Mouse (Mus musculus) hindbrain, embryonic 12.5 days (tissue): ENCODE data around the gene Wipi1. TPM values are rescaled to one million over a fixed set of nuclear protein-coding genes. Genes with fewer than 3 reads are reported as not detected.

ENCODE experiments used
- ATAC-seq: fragments of 200-750 bp; cut with Nextera tagmentation; 2 replicates; pipeline ENCODE4 v1.8.0; 2017; ENCODE audit warnings: moderate TSS enrichment; ENCODE audit not compliant: low FRiP score
- H3K27ac ChIP-seq: fragments of 300-500 bp; sonication (generic); 2 replicates; pipeline ENCODE4 v1.5.1; 2016; ENCODE audit warnings: mild to moderate bottlenecking
- H3K27me3 ChIP-seq: fragments of 300-500 bp; sonication (generic); 2 replicates; pipeline ENCODE4 v1.6.1; 2016; ENCODE audit warnings: mild to moderate bottlenecking
- H3K36me3 ChIP-seq: fragments of 300-500 bp; sonication (generic); 2 replicates; pipeline ENCODE4 v1.6.1; 2016; ENCODE audit warnings: mild to moderate bottlenecking
- H3K4me1 ChIP-seq: fragments of 300-500 bp; sonication (generic); 2 replicates; pipeline ENCODE4 v1.6.1; 2016
- H3K4me2 ChIP-seq: fragments of 300-500 bp; sonication (generic); replicated peaks from 2 replicates; pipeline ENCODE4 v1.6.1; 2016; ENCODE audit warnings: mild to moderate bottlenecking
- H3K4me3 ChIP-seq: fragments of 300-500 bp; sonication (generic); 2 replicates; pipeline ENCODE4 v1.5.1; 2016; ENCODE audit warnings: mild to moderate bottlenecking
- H3K9ac ChIP-seq: fragments of 300-500 bp; sonication (generic); 2 replicates; pipeline ENCODE4 v1.6.1; 2016; ENCODE audit warnings: mild to moderate bottlenecking, moderate library complexity
- H3K9me3 ChIP-seq: fragments of 300-500 bp; sonication (generic); replicated peaks from 2 replicates; pipeline ENCODE4 v1.6.1; 2016; ENCODE audit warnings: mild to moderate bottlenecking
- WGBS: fragments of 180-500 bp; shearing (Covaris S2); methylation state at CpG from one replicate; pipeline ENCODE4 v1.1.7; 2016; 5-methylcytosine and 5-hydroxymethylcytosine counted together
- polyA plus RNA-seq: library from polyadenylated mRNA; unstranded; fragments of >200 nt; fragmentation: Nextera tagmentation; extraction: Ambion mirVana; gene quantifications from 2 replicates; pipeline ENCODE4 v1.2.1, GENCODE M21; 2016

Wipi1 gene
- polyA plus RNA-seq, 1 experiment from 2014 or later: 25.1 TPM

DNA sequence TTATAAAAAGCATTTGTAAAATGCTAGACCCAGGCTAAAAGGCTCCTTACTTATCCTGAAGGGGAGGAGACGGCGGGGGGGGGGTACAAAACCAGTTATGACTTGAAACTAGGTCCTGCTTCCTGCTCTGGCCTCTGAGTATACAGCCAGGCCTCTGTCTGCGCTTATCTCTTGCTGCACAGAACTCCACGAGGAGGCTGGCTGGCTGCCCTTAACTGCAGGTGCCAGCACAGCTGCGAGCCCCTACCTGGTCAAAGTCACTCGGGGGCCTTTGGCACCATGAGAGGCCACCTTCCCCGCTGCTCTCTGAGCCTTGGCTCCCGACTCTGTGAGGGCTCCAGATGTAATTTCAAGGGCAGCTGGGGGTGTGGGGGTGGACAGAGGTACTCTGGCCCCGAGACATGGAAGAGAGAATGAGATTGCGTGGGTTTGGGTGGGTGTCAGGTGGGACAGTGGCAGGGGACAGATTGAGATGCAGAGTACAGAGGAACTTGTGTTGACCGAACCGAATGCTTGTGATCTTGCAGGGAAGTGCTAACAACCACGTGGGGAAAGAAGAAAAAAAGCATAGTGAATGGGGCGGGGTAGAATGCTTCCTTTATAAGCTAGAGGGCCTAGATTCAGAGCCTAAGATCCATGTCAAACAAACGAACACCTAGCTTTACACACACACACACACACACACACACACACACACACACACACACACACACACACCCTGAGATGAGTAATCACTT is 24.0 kb downstream of the Wipi1 start:
- H3K36me3 ChIP-seq: no peaks in the 10 kb centered on the region
- no peak for ATAC-seq
- no peak overlapping the region for H3K27ac ChIP-seq
- peaks cover 2% of the 10 kb centered on the region; the same call in 1 of the 2 replicates for H3K4me1 ChIP-seq
- 69% methylated on average over 14 of the region's 15 CpGs for WGBS
- H3K4me2 ChIP-seq: no peak overlapping the region
- H3K4me3 ChIP-seq: no peak overlapping the region
- H3K27me3 ChIP-seq: no peaks in the 10 kb centered on the region
- no peaks in the 10 kb centered on the region for H3K9me3 ChIP-seq
- H3K9ac ChIP-seq: no peak overlapping the region

DNA sequence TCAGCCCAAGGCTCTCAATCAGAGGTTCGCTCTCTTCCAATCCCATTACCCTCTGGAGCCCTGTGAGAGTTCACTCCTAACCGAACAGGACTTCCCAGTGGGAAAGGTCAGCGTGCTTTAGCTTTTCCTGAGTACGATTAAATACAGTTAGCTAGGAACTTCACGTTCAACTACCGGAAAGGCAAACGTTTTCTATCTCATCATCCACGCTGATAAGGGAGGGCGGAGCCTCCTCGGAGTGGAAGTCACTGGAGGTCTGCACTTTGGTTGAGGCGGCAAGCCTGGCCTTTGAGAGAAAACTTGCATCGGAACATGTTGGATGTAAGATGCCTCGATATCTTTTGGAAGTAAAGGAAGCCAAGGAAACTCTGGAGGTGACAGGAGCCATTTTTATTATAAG is 24.7 kb downstream of the Wipi1 start:
- no peak overlapping the region for H3K27ac ChIP-seq
- ATAC-seq: no peak
- no peaks in the 10 kb centered on the region for H3K9me3 ChIP-seq
- WGBS: 69% methylated on average over 13 of the region's 13 CpGs
- H3K36me3 ChIP-seq: no peaks in the 10 kb centered on the region
- H3K27me3 ChIP-seq: no peaks in the 10 kb centered on the region
- H3K4me2 ChIP-seq: no peak overlapping the region
- H3K4me1 ChIP-seq: peaks cover 5% of the 10 kb centered on the region; the same call in 1 of the 2 replicates
- no peak overlapping the region for H3K9ac ChIP-seq
- no peak overlapping the region for H3K4me3 ChIP-seq

DNA sequence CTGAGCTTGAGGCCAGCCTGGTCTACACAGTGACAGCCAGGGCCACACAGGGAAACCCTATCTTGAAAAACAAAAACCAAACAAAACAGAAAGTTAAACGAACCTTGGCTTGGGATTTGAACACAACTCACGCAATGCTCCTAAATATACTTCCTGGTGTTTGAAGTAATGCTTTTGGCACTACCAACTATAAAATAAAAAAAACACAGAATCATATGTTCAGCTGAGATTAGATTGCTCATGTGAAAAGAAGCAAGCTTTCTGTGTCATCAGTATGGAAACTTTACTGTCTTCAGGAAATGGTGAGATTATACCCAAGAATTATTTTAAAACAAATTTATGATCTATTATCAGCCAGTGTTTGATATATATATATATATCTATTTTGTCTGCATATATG is 25.3 kb downstream of the Wipi1 start:
- peaks cover 5% of the 10 kb centered on the region; the same call in 1 of the 2 replicates for H3K4me1 ChIP-seq
- no peak overlapping the region for H3K27ac ChIP-seq
- WGBS: 92% methylated on average over 2 of the region's 2 CpGs
- H3K4me2 ChIP-seq: no peak overlapping the region
- no peaks in the 10 kb centered on the region for H3K9me3 ChIP-seq
- H3K4me3 ChIP-seq: no peak overlapping the region
- ATAC-seq: no peak
- no peak overlapping the region for H3K9ac ChIP-seq
- H3K36me3 ChIP-seq: no peaks in the 10 kb centered on the region
- no peaks in the 10 kb centered on the region for H3K27me3 ChIP-seq

DNA sequence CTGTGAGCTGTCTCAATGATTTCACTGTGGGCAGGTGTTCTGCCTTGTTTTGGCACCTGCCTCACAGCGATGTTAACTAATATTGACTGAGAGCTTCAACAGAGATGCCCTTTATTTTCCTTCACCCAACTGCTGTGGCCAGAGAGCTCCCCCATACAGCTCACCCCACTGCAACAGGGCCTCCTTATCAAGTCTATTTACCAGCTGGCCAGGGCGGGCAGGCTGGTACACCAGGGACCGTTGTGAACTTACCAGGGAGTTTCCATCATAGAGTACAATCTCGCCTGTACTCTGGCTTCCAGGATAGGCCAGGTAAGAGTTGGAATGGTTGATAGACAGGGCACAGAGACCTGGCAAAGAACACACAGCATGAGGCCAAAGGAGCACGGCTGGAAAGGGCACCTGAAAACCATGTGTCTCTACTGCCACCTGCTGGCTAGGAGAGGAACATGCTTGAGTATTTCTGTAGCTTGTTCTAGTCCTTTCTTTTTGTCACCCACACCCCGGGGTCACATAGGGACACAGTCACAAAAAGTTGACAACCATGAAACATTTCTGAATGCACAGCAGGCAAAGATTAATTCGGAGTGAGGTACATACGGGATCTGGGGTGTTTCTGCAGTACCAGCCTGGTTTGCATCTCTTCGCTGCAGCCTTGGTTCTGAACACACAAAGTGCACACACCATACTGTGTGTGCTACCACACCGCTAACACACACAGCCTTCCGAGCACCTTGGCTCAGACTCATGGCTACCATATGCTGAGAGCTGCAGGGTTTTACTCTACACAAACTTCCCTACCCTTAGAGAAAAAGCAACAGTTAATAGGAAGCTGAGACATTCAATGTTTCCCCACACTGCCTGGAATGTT is 26.7 kb downstream of the Wipi1 start:
- no peak; the same call in 1 of the 2 replicates for ATAC-seq
- H3K9ac ChIP-seq: no peak overlapping the region
- H3K9me3 ChIP-seq: no peaks in the 10 kb centered on the region
- no peaks in the 10 kb centered on the region for H3K36me3 ChIP-seq
- H3K27me3 ChIP-seq: no peaks in the 10 kb centered on the region
- H3K4me1 ChIP-seq: peaks cover 5% of the 10 kb centered on the region; the same call in 1 of the 2 replicates
- H3K27ac ChIP-seq: no peak overlapping the region
- 46% methylated on average over 11 of the region's 11 CpGs for WGBS
- no peak overlapping the region for H3K4me3 ChIP-seq
- no peak overlapping the region for H3K4me2 ChIP-seq

DNA sequence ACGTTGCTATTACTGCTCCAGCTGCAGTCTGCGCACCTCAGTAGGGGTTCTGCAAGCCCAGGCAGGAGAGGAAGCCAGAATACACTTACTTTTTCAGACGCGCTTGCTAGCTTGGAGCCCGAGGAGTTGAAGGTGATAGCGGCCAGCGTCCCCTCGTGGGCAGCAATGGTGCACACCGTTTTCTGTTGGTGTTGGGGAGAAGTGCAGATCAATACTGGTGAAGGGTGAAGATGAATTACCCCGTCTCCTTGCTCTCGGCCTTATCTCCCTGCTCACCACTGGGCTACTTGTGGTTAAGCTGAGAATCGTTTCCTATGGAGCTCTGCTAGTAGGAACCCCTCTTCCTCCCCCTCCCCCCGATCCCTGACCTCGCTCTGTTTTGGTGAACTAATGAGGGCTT is 27.8 kb downstream of the Wipi1 start:
- Histone ChIP-seq H3K4me3 (no peak overlapping the region), H3K4me2 (no peak overlapping the region), H3K27me3 (no peaks in the 10 kb centered on the region), H3K27ac (no peak overlapping the region), H3K9ac (no peak overlapping the region), H3K9me3 (no peaks in the 10 kb centered on the region), H3K36me3 (no peaks in the 10 kb centered on the region), H3K4me1 (peaks cover 5% of the 10 kb centered on the region; the same call in 1 of the 2 replicates)
- ATAC-seq: no peak
- 72% methylated on average over 14 of the region's 14 CpGs for WGBS

DNA sequence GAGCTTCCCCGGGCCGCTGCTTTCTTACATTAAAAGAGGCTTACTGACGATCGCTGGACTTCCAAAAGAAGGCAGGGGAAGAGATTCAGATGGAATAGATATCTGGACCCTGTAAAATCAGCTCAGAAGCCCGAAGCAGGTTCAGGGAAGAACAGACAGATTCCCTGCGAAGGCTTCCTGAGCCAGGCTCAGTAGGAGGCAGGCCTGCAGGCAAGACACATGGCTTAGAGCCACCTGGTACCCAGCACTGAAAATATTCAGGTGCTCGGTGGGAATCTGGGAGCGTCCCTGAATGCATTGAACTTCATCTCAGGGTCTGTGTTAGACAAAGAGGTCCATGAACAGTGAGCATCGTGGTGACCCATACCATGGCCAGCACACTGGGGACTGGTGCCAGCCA is 31.8 kb downstream of the Wipi1 start:
- no peak overlapping the region for H3K27ac ChIP-seq
- H3K9ac ChIP-seq: no peak overlapping the region
- no peak overlapping the region for H3K4me2 ChIP-seq
- peaks cover 5% of the 10 kb centered on the region; the same call in 1 of the 2 replicates for H3K4me1 ChIP-seq
- no peak for ATAC-seq
- 88% methylated on average over 9 of the region's 9 CpGs for WGBS
- no peaks in the 10 kb centered on the region for H3K36me3 ChIP-seq
- no peak overlapping the region for H3K4me3 ChIP-seq
- H3K27me3 ChIP-seq: no peaks in the 10 kb centered on the region
- no peaks in the 10 kb centered on the region for H3K9me3 ChIP-seq

DNA sequence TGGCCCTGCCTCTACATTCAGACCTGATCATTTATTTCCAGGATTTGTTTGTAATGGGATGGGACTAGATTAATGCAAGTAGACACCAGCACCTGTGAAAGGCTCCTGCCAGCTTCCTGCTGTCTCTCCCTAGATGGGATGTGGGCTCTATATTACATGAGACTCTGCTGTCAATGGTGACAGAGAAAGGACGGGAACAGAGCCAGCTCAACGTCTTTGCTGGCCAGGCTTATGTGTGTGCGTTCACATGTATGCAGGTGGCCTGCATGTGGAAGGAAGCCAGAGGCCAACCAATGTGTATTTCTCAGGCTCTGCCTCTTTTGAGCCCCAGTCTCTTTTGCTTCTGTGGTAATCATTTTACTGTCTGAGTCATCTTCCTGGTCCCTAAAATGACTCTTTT is 33.2 kb downstream of the Wipi1 start:
- no peak overlapping the region for H3K4me2 ChIP-seq
- H3K27me3 ChIP-seq: no peaks in the 10 kb centered on the region
- H3K9me3 ChIP-seq: no peaks in the 10 kb centered on the region
- no peak for ATAC-seq
- no peaks in the 10 kb centered on the region for H3K36me3 ChIP-seq
- WGBS: 85% methylated on average over 3 of the region's 3 CpGs
- no peak overlapping the region for H3K4me3 ChIP-seq
- no peak overlapping the region for H3K9ac ChIP-seq
- H3K4me1 ChIP-seq: peaks cover 5% of the 10 kb centered on the region; the same call in 1 of the 2 replicates
- H3K27ac ChIP-seq: no peak overlapping the region

DNA sequence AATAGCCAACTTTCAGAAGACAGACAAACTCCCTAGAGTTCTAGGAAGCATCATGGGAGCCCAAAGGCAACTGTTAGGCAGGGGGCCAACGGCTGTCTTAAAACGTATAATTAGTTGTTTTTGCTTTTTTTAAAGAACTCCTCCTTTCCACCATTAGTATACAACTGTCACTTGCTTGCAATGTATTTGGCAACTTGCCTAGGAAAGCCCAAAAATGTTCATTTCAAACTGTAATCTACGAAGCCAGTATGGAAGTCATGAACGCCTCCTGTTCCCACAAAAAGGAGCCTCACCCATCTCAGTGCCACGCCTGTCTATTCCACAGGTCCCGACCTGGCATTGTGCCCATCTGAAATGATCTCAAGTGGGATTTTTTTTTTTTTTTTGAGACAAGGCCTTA is 35.9 kb downstream of the Wipi1 start:
- Histone ChIP-seq H3K4me2 (no peak overlapping the region), H3K27ac (no peak overlapping the region), H3K9me3 (no peaks in the 10 kb centered on the region), H3K36me3 (no peaks in the 10 kb centered on the region), H3K9ac (no peak overlapping the region), H3K27me3 (no peaks in the 10 kb centered on the region), H3K4me1 (no peaks in the 10 kb centered on the region), H3K4me3 (no peak overlapping the region)
- WGBS: 90% methylated on average over 6 of the region's 6 CpGs
- no peak for ATAC-seq

DNA sequence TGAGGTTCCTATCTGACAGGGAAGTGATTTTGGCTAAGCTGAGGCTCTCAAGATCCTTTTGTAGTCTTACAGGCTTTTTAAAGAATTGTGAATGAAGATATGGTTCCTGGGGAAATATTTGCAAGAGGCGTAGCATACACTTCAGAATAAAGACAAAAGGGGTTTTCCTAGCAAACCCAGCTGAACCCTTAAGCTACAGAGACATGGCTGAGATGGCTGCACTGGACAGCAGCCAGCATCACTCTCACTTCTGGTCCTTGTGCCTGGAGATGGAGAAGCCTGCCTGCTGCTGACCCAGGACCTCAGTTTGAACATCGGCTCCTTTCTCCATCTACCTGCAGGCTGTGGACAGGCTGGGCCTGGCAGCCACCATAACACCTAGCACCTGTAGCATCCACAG is 37.2 kb downstream of the Wipi1 start:
- no peaks in the 10 kb centered on the region for H3K36me3 ChIP-seq
- H3K9ac ChIP-seq: no peak overlapping the region
- no peak for ATAC-seq
- no peak overlapping the region for H3K4me2 ChIP-seq
- H3K27ac ChIP-seq: no peak overlapping the region
- no peaks in the 10 kb centered on the region for H3K9me3 ChIP-seq
- H3K27me3 ChIP-seq: no peaks in the 10 kb centered on the region
- no peak overlapping the region for H3K4me3 ChIP-seq
- no peaks in the 10 kb centered on the region for H3K4me1 ChIP-seq
- WGBS: 94% methylated on average over 2 of the region's 2 CpGs

DNA sequence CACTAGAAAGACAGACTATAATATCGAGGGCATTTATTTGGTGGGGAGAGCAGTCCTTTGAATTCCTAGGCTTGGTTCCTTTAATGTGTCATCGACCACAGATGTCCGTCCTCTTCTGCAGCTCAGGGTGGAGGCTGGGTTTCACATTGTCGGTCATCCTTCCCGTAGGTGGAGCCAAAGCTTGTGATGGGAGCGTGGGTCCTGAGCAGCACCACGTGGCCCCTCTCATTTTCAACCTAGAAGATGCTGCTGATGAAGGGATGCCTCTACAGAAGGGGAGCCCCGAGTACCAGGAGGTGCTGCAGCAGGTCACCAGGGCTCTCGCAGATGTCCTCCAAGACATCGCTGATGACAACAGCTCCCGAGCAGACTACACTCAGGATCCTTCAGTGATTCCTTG is 39.7 kb downstream of the Wipi1 start:
- no peaks in the 10 kb centered on the region for H3K4me1 ChIP-seq
- no peaks in the 10 kb centered on the region for H3K9me3 ChIP-seq
- no peak overlapping the region for H3K9ac ChIP-seq
- no peaks in the 10 kb centered on the region for H3K36me3 ChIP-seq
- no peak overlapping the region for H3K27ac ChIP-seq
- no peak overlapping the region for H3K4me2 ChIP-seq
- no peak overlapping the region for H3K4me3 ChIP-seq
- ATAC-seq: no peak
- 85% methylated on average over 11 of the region's 11 CpGs for WGBS
- no peaks in the 10 kb centered on the region for H3K27me3 ChIP-seq

DNA sequence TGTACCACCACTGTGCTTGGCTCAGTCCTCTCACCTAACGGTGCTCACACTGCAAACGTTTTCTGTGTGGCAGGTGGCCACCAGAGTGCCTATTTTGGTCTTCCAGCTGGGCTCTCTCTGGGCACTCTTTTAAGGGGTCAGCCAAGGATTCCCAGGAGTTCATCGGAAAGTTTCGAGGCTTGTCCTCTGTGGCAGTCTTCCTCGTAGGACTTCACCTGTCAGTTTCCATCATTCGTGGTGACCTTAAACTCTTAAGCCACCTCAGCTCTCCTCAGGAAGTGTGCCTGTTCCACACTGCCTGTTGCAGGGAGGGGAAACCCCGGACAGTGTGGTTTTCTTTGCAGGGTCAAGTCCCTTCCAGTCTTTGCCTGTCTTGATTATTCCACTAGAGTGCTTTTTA is 42.0 kb downstream of the Wipi1 start:
- no peaks in the 10 kb centered on the region for H3K4me1 ChIP-seq
- H3K36me3 ChIP-seq: no peaks in the 10 kb centered on the region
- H3K27ac ChIP-seq: no peak overlapping the region
- H3K4me2 ChIP-seq: no peak overlapping the region
- H3K9ac ChIP-seq: no peak overlapping the region
- no peak for ATAC-seq
- H3K9me3 ChIP-seq: no peaks in the 10 kb centered on the region
- 74% methylated on average over 7 of the region's 7 CpGs for WGBS
- no peak overlapping the region for H3K4me3 ChIP-seq
- no peaks in the 10 kb centered on the region for H3K27me3 ChIP-seq

DNA sequence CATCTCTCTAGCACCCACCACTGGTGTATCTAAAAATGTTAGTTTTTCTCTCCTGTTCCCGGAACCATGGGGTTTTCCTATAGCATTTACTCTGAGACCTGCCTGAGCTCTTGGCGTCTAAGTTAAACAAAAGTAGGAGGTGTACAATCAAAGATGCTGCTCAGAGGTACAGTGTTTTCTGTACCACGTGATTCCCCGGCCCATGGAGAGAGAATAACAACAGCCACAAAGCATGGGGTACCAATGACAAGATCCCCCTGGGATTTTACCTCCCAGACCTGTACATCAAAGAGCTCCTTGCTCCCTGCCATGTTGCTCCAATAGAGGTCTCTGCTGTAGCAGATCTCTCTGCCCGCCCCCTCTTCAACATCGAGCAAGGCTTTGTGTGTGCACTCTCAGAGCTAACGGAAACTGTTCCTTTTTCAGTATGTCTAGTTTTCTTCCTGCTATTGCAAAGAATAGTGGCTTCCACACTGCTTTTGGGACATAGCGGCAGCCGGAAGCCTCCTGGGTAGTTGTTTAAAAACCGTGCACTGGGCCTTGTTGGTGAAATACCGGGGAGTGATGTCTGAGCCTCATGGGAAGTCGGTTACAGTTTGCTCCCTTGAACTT is 42.7 kb downstream of the Wipi1 start:
- no peak overlapping the region for H3K9ac ChIP-seq
- H3K27ac ChIP-seq: no peak overlapping the region
- ATAC-seq: no peak
- WGBS: 54% methylated on average over 12 of the region's 12 CpGs
- no peak overlapping the region for H3K4me2 ChIP-seq
- no peaks in the 10 kb centered on the region for H3K4me1 ChIP-seq
- no peak overlapping the region for H3K4me3 ChIP-seq
- H3K9me3 ChIP-seq: no peaks in the 10 kb centered on the region
- H3K27me3 ChIP-seq: no peaks in the 10 kb centered on the region
- no peaks in the 10 kb centered on the region for H3K36me3 ChIP-seq
